Mouse (Mus musculus) erythroblast, embryonic 14.5 days (primary cell): ENCODE results near the gene Gm4353.

Experiments used
- GATA1 ChIP-seq: IDR thresholded peaks from 2 replicates; pipeline ENCODE4 v1.6.1; 2012; ENCODE audit warnings: low read length, inconsistent platforms, mixed read lengths
- TAL1 ChIP-seq: IDR thresholded peaks from 3 replicates; pipeline ENCODE4 v1.6.1; 2012; ENCODE audit warnings: low read length, inconsistent platforms, mixed read lengths

- TF ChIP-seq TAL1 (no peak), GATA1 (no peak)
These were observed 47.6 kb upstream of the Gm4353 start for GRCm38 (mm10) chr7:116132078-116132477.
